Mouse (Mus musculus): ENCODE data around the gene Evi5l. TPM values are rescaled to one million over a fixed set of nuclear protein-coding genes. Genes with fewer than 3 reads are reported as not detected.

Evi5l gene
- polyA plus RNA-seq, 1 experiment from 2014 or later: 60.4 TPM

GRCm38 (mm10) chr8:4207016-4207350, 40.6 kb downstream of the Evi5l start:
- H3K27ac ChIP-seq (replicated peaks): no peak overlapping the region
- no peaks in the 10 kb centered on the region for H3K9me3 ChIP-seq
- peaks cover 77% of the 10 kb centered on the region for H3K36me3 ChIP-seq
- no peak overlapping the region for H3K9ac ChIP-seq (replicated peaks)
- no peak overlapping the region for H3K4me2 ChIP-seq (replicated peaks)
- H3K4me1 ChIP-seq: peaks cover 12% of the 10 kb centered on the region; the same call in 1 of the 2 replicates
- 46% methylated on average over 2 of the region's 2 CpGs for WGBS
- H3K4me3 ChIP-seq: no peak overlapping the region
- no peak for ATAC-seq (ENCODE audit: low FRiP score, low read depth)
- peaks cover 50% of the 10 kb centered on the region for H3K27me3 ChIP-seq

GRCm38 (mm10) chr8:4211097-4211496, 44.7 kb downstream of the Evi5l start:
- Histone ChIP-seq H3K27ac (replicated peaks) (no peak overlapping the region), H3K4me3 (no peak overlapping the region), H3K27me3 (peaks cover 38% of the 10 kb centered on the region), H3K9ac (replicated peaks) (no peak overlapping the region), H3K36me3 (peaks cover 53% of the 10 kb centered on the region), H3K4me2 (replicated peaks) (no peak overlapping the region), H3K9me3 (no peaks in the 10 kb centered on the region), H3K4me1 (peaks cover 49% of the 10 kb centered on the region)
- 81% methylated on average over 6 of the region's 6 CpGs for WGBS
- ATAC-seq (ENCODE audit: low FRiP score, low read depth): no peak

- Histone ChIP-seq H3K9me3 (no peaks in the 10 kb centered on the region), H3K27ac (replicated peaks) (0 out of 2 replicates have a peak overlapping the region, but pooled peaks have one; percentile 25), H3K4me1 (peaks cover 43% of the 10 kb centered on the region), H3K4me2 (replicated peaks) (peak overlapping the region; percentile 82), H3K9ac (replicated peaks) (peak overlapping the region; percentile 65), H3K4me3 (peak overlapping the region; percentile 57), H3K27me3 (peaks cover 21% of the 10 kb centered on the region; the same call in 1 of the 2 replicates), H3K36me3 (peaks cover 40% of the 10 kb centered on the region)
- ATAC-seq (ENCODE audit: low FRiP score, low read depth): no peak
- 2% methylated on average over 24 of the region's 25 CpGs for WGBS
Observed at GRCm38 (mm10) chr8:4212809-4213209, 46.4 kb downstream of the Evi5l start.

DNA sequence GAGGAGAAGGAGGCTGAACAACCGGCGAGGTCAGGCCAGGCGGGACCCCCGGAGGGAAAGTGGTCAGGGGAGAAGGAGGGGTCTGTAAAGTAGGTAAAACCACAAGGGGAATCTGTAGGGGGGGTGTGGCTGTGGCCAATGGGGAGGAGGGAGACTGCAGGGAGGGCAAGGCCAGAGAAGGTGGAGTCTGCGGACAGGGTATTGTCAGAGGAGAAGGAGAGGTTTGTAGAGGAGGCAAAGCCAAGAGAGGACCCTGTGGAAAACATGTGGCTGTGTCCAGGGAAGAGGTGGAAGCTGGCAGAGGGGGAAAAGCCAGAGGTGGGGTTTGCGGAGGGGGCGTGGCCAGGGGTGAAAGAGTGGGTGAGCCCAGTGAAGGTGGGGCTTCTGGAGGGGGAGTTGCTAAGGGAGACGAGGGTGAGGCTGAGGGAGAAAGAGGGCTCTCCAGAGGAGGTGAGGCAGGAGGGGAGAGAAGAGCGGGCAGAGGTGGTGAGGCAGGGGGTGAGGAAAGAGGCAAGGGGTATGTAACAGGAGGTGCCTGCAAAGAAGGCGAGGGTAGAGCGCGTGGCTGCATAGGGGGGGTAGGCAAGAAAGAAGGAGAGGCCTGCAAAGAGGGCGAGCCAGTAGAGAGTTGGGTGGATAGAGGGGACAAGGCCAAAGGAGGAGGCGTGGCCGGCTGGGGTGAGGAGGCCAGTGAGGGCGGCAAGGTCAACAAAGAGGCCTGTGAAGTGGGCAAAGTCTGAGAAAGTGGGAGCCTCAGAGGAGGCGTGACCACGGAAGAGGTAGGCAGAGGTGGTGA, 47.0 kb downstream of the Evi5l start:
- Histone ChIP-seq H3K9me3 (no peaks in the 10 kb centered on the region), H3K27ac (replicated peaks) (0 out of 2 replicates have a peak overlapping the region, but pooled peaks have one; percentile 25), H3K4me3 (peak overlapping the region; percentile 57), H3K4me1 (peaks cover 45% of the 10 kb centered on the region), H3K27me3 (peaks cover 20% of the 10 kb centered on the region; the same call in 1 of the 2 replicates), H3K9ac (replicated peaks) (peak overlapping the region; percentile 65), H3K36me3 (peaks cover 35% of the 10 kb centered on the region), H3K4me2 (replicated peaks) (peak overlapping the region; percentile 82)
- peak; percentile 3; the same call in 1 of the 2 replicates for ATAC-seq (ENCODE audit: low FRiP score, low read depth)
- 5% methylated on average over 18 of the region's 18 CpGs for WGBS

- H3K9ac ChIP-seq (replicated peaks): peak overlapping the region; percentile 65
- H3K4me3 ChIP-seq: peak overlapping the region; percentile 57
- peaks cover 45% of the 10 kb centered on the region for H3K4me1 ChIP-seq
- 12% methylated on average over 33 of the region's 33 CpGs for WGBS
- H3K9me3 ChIP-seq: no peaks in the 10 kb centered on the region
- H3K27me3 ChIP-seq: peaks cover 20% of the 10 kb centered on the region; the same call in 1 of the 2 replicates
- 0 out of 2 replicates have a peak overlapping the region, but pooled peaks have one; percentile 8 for H3K27ac ChIP-seq (replicated peaks)
- peak overlapping the region; percentile 82 for H3K4me2 ChIP-seq (replicated peaks)
- H3K36me3 ChIP-seq: peaks cover 31% of the 10 kb centered on the region
- ATAC-seq (ENCODE audit: low FRiP score, low read depth): peak; percentile 4; the same call in 1 of the 2 replicates
Observed at GRCm38 (mm10) chr8:4214006-4214980, 47.9 kb downstream of the Evi5l start.

- no peaks in the 10 kb centered on the region for H3K9me3 ChIP-seq
- peak overlapping the region; percentile 76 for H3K9ac ChIP-seq (replicated peaks)
- ATAC-seq (ENCODE audit: low FRiP score, low read depth): no peak; the same call in 1 of the 2 replicates
- peaks cover 23% of the 10 kb centered on the region; the same call in 1 of the 2 replicates for H3K27me3 ChIP-seq
- peaks cover 45% of the 10 kb centered on the region for H3K4me1 ChIP-seq
- peak overlapping the region; percentile 82 for H3K4me2 ChIP-seq (replicated peaks)
- H3K36me3 ChIP-seq: peaks cover 11% of the 10 kb centered on the region; the same call in 1 of the 2 replicates
- H3K4me3 ChIP-seq: peak overlapping the region; percentile 57
- WGBS: 4% methylated on average over 18 of the region's 18 CpGs
- peak overlapping the region; percentile 86 for H3K27ac ChIP-seq (replicated peaks)
Observed at GRCm38 (mm10) chr8:4216296-4216695, 49.9 kb downstream of the Evi5l start.

GRCm38 (mm10) chr8:4216791-4217621, 50.6 kb downstream of the Evi5l start, which contains the start of gene Prr36:
Gene Prr36, minus strand, starts transcription at chr8:4217459.
- H3K4me1 ChIP-seq: peaks cover 45% of the 10 kb centered on the region
- no peaks in the 10 kb centered on the region for H3K9me3 ChIP-seq
- H3K4me2 ChIP-seq (replicated peaks): peak within 1 kb of the TSS; percentile 82
- H3K9ac ChIP-seq (replicated peaks): peak within 1 kb of the TSS; percentile 76
- peaks cover 25% of the 10 kb centered on the region; the same call in 1 of the 2 replicates for H3K27me3 ChIP-seq
- peak within 1 kb of the TSS; percentile 86 for H3K27ac ChIP-seq (replicated peaks)
- under 1% methylated on average over 44 of the region's 44 CpGs for WGBS
- H3K4me3 ChIP-seq: peak within 1 kb of the TSS; percentile 57
- 0 out of 2 replicates have a peak, but pooled peaks cover 7% of the 10 kb centered on the region for H3K36me3 ChIP-seq
- ATAC-seq (ENCODE audit: low FRiP score, low read depth): peak; percentile 91

- no peaks in the 10 kb centered on the region for H3K9me3 ChIP-seq
- no peak overlapping the region for H3K9ac ChIP-seq (replicated peaks)
- H3K4me2 ChIP-seq (replicated peaks): no peak overlapping the region
- no peak overlapping the region for H3K4me3 ChIP-seq
- WGBS: 95% methylated on average over 3 of the region's 3 CpGs
- H3K4me1 ChIP-seq: peaks cover 23% of the 10 kb centered on the region
- no peak for ATAC-seq (ENCODE audit: low FRiP score, low read depth)
- peaks cover 23% of the 10 kb centered on the region for H3K27me3 ChIP-seq
- 0 out of 2 replicates have a peak, but pooled peaks cover 4% of the 10 kb centered on the region for H3K36me3 ChIP-seq
- H3K27ac ChIP-seq (replicated peaks): no peak overlapping the region
Observed at GRCm38 (mm10) chr8:4219617-4220016, 53.2 kb downstream of the Evi5l start.

DNA sequence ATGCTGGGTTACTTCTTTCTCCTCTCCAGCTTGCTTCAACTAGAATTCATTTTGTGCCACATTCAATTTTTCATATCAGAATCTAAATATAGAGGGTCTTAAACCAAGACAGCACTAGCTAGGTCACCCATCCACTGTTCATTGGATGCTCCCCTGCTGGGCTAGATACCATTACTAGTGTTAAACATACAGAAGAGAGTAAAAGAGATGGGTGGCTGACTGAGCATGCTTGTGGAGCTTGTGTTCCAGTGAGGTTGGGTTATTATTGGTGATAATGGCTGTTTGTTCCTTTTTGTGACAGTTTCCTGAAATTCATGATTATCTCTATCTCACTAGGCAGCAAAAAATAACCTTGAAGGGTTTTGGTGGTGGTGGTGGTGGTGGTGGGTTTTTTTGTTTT, 55.7 kb downstream of the Evi5l start:
- H3K27me3 ChIP-seq: peaks cover 26% of the 10 kb centered on the region
- H3K9me3 ChIP-seq: no peaks in the 10 kb centered on the region
- no peak overlapping the region for H3K4me3 ChIP-seq
- no peak for ATAC-seq (ENCODE audit: low FRiP score, low read depth)
- H3K9ac ChIP-seq (replicated peaks): no peak overlapping the region
- peaks cover 13% of the 10 kb centered on the region for H3K4me1 ChIP-seq
- H3K36me3 ChIP-seq: no peaks in the 10 kb centered on the region
- H3K4me2 ChIP-seq (replicated peaks): no peak overlapping the region
- no peak overlapping the region for H3K27ac ChIP-seq (replicated peaks)

DNA sequence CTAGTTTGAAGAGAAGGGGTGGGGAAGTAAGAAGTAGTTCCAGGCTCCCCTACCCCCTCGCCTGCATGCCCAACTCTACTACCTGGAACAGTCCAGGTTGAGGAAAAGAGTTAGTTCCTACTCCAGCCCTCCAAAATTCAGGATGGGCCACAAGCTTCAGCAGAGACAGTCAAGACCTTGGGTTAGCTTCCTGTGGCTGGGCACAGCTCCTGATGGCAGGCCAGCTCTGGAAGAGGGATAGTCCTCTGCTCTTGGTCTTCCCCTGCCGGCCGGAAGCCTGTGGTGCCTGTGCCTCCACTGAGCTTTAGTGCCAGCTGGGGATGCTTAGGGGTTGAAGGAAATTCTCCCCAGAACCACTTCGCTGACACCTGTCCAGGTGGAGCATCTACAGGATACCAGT, 60.0 kb downstream of the Evi5l start:
- Histone ChIP-seq H3K4me1 (peaks cover 7% of the 10 kb centered on the region), H3K9me3 (no peaks in the 10 kb centered on the region), H3K27ac (replicated peaks) (no peak overlapping the region), H3K36me3 (no peaks in the 10 kb centered on the region), H3K27me3 (peaks cover 38% of the 10 kb centered on the region), H3K4me2 (replicated peaks) (peak overlapping the region; percentile 45), H3K9ac (replicated peaks) (no peak overlapping the region), H3K4me3 (peak overlapping the region; percentile 21)
- no peak for ATAC-seq (ENCODE audit: low FRiP score, low read depth)
- WGBS: 25% methylated on average over 4 of the region's 4 CpGs

Data from midbrain, embryonic 12.5 days (tissue).